19 mouse cellular contexts compared by ENCODE assay signal in the genomic region with DNA sequence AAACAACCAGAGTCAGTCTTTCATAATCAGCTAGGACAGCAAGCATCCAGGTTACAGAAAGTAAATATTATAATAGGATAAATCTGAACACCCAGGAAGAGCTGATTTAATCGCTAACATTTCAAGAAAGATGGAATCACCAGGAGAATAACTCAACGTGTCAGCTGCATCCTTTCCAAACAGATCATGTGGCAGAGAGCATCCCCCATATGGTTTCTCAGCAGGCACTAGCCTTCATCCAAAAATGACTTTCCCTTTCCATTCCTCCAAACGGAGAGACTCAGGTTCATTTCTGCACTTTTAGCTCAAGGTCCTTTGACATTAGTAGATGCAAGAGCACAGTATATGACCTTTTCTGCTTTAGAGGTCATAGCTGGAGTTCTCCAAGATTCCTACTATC.
DNase-seq lines count a peak whose midpoint lies in the region; ATAC-seq and TF ChIP-seq lines count a peak whose summit lies in the region.
"Had no signal": no experiment of that assay in that cellular context is flagged by ENCODE, and none has a peak within 500 bp of the region (broad histone marks: within the 10 kb centered on the region; RNA-seq: fewer than 3 reads in every experiment).

No protein-coding gene starts in this region.

- H3K4me2 ChIP-seq in hindbrain, postnatal 0 days (ENCODE audit: low read depth, low read length): no peak overlapping the region
- no peak overlapping the region for H3K4me2 ChIP-seq in hindbrain, embryonic 13.5 days
- H3K4me2 ChIP-seq in kidney, embryonic 15.5 days: no peak overlapping the region
- H3K4me2 ChIP-seq: embryonic facial prominence, embryonic 15.5 days; lung, embryonic 15.5 days; midbrain, embryonic 11.5 days; neural tube, embryonic 12.5 days had no signal

- H3K4me1 ChIP-seq in hindbrain, postnatal 0 days (ENCODE audit: insufficient read depth, low read length): no peaks in the 10 kb centered on the region
- 0 out of 2 replicates have a peak, but pooled peaks cover 2% of the 10 kb centered on the region for H3K4me1 ChIP-seq in hindbrain, embryonic 13.5 days (replicated peaks)
- H3K4me1 ChIP-seq in kidney, embryonic 15.5 days: no peaks in the 10 kb centered on the region
- H3K4me1 ChIP-seq: embryonic facial prominence, embryonic 15.5 days; heart, embryonic 10.5 days; lung, embryonic 15.5 days; neural tube, embryonic 12.5 days had no signal

- no peaks in the 10 kb centered on the region for H3K27me3 ChIP-seq in hindbrain, postnatal 0 days (ENCODE audit: insufficient read depth, low read length)
- H3K27me3 ChIP-seq in hindbrain, embryonic 13.5 days: no peaks in the 10 kb centered on the region
- H3K27me3 ChIP-seq in kidney, embryonic 15.5 days: no peaks in the 10 kb centered on the region
- H3K27me3 ChIP-seq: embryonic facial prominence, embryonic 15.5 days; lung, embryonic 15.5 days; neural tube, embryonic 12.5 days had no signal

- H3K36me3 ChIP-seq in hindbrain, postnatal 0 days (ENCODE audit: insufficient read depth, low read length): no peaks in the 10 kb centered on the region
- peaks cover 4% of the 10 kb centered on the region; the same call in 1 of the 2 replicates for H3K36me3 ChIP-seq in hindbrain, embryonic 13.5 days
- no peaks in the 10 kb centered on the region for H3K36me3 ChIP-seq in kidney, embryonic 15.5 days
- H3K36me3 ChIP-seq: embryonic facial prominence, embryonic 15.5 days; heart, embryonic 10.5 days; hindbrain, embryonic 10.5 days; lung, embryonic 15.5 days; neural tube, embryonic 12.5 days had no signal

- ATAC-seq in hindbrain, postnatal 0 days: peak; percentile 47; the same call in 1 of the 2 replicates
- no peak for ATAC-seq in hindbrain, embryonic 13.5 days (ENCODE audit: low FRiP score)
- ATAC-seq in kidney, embryonic 15.5 days (replicated peaks; ENCODE audit: low FRiP score): no peak
- ATAC-seq in megakaryocyte, adult 5-6 weeks (ENCODE audit: poor library complexity, severe bottlenecking): no peak

- no peak overlapping the region for H3K4me3 ChIP-seq in hindbrain, postnatal 0 days (ENCODE audit: low read length)
- H3K4me3 ChIP-seq in hindbrain, embryonic 13.5 days: no peak overlapping the region
- no peak overlapping the region for H3K4me3 ChIP-seq in kidney, embryonic 15.5 days (replicated peaks)
- H3K4me3 ChIP-seq: embryonic facial prominence, embryonic 15.5 days; heart, embryonic 10.5 days; hindbrain, embryonic 10.5 days; lung, embryonic 15.5 days; neural tube, embryonic 12.5 days had no signal

- 49% methylated on average over 3 of the region's 3 CpGs for WGBS in hindbrain, postnatal 0 days
- WGBS in hindbrain, embryonic 13.5 days: 55% methylated on average over 3 of the region's 3 CpGs
- WGBS in kidney, embryonic 15.5 days: 63% methylated on average over 3 of the region's 3 CpGs

- DNase-seq in hindbrain, postnatal 0 days (ENCODE audit: low spot score): peak; percentile 65
- peak; percentile 97 for DNase-seq in brain, adult 2 months (ENCODE audit: low read depth, low spot score)
- DNase-seq in cerebellum, adult 11 months: peak; percentile 86
- peak; percentile 92 to 93 for DNase-seq in cerebellum, postnatal 10 days
- DNase-seq: B cell, adult 2 months; kidney, adult 18-20 months; kidney, postnatal 14 days; thymus, adult 18-20 months had no signal

- H3K9ac ChIP-seq in hindbrain, postnatal 0 days (replicated peaks; ENCODE audit: low read length): no peak overlapping the region
- no peak overlapping the region for H3K9ac ChIP-seq in hindbrain, embryonic 13.5 days
- H3K9ac ChIP-seq in kidney, embryonic 15.5 days: no peak overlapping the region
- H3K9ac ChIP-seq: embryonic facial prominence, embryonic 15.5 days; liver, embryonic 14.5 days; lung, embryonic 15.5 days; neural tube, embryonic 12.5 days had no signal

- TF ChIP-seq CTCF in hindbrain, postnatal 0 days (IDR thresholded peaks at IDR 0.05; ENCODE audit: low read depth): no peak

- no peaks in the 10 kb centered on the region for H3K9me3 ChIP-seq in hindbrain, postnatal 0 days (ENCODE audit: low read length)
- no peaks in the 10 kb centered on the region for H3K9me3 ChIP-seq in hindbrain, embryonic 13.5 days
- H3K9me3 ChIP-seq in kidney, embryonic 15.5 days (replicated peaks): no peaks in the 10 kb centered on the region
- H3K9me3 ChIP-seq: embryonic facial prominence, embryonic 15.5 days; heart, embryonic 10.5 days; hindbrain, embryonic 10.5 days; lung, embryonic 15.5 days; neural tube, embryonic 12.5 days had no signal

- H3K27ac ChIP-seq in hindbrain, postnatal 0 days: no peak overlapping the region
- no peak overlapping the region for H3K27ac ChIP-seq in hindbrain, embryonic 13.5 days
- H3K27ac ChIP-seq in kidney, embryonic 15.5 days: no peak overlapping the region
- H3K27ac ChIP-seq: embryonic facial prominence, embryonic 15.5 days; heart, embryonic 10.5 days; hindbrain, embryonic 10.5 days; liver, embryonic 14.5 days; lung, embryonic 15.5 days; macrophage; neural tube, embryonic 12.5 days had no signal
